Mouse (Mus musculus) embryonic facial prominence, embryonic 15.5 days (tissue): Measurements from ENCODE around the gene 4921524J17Rik. TPM values are rescaled to one million over a fixed set of nuclear protein-coding genes. Genes with fewer than 3 reads are reported as not detected.

Source experiments
- ATAC-seq: fragments of 200-750 bp; cut with Nextera tagmentation; 2 replicates; pipeline ENCODE4 v1.8.0; 2017; ENCODE audit warnings: low read depth, moderate TSS enrichment; ENCODE audit not compliant: insufficient number of reproducible peaks, low FRiP score, low TSS enrichment
- H3K27ac ChIP-seq: fragments of 300-500 bp; sonication (generic); replicated peaks from 2 replicates; pipeline ENCODE4 v1.5.1; 2015; ENCODE audit warnings: mild to moderate bottlenecking, inconsistent platforms
- H3K27me3 ChIP-seq: fragments of 300-500 bp; sonication (generic); 2 replicates; pipeline ENCODE4 v1.6.1; 2015; ENCODE audit warnings: inconsistent platforms
- H3K36me3 ChIP-seq: fragments of 300-500 bp; sonication (generic); 2 replicates; pipeline ENCODE4 v1.6.1; 2015; ENCODE audit warnings: mild to moderate bottlenecking, inconsistent platforms
- H3K4me1 ChIP-seq: fragments of 300-500 bp; sonication (generic); 2 replicates; pipeline ENCODE4 v1.6.1; 2015; ENCODE audit warnings: inconsistent platforms
- H3K4me2 ChIP-seq: fragments of 300-500 bp; sonication (generic); replicated peaks from 2 replicates; pipeline ENCODE4 v1.6.1; 2015; ENCODE audit warnings: mild to moderate bottlenecking, inconsistent platforms
- H3K4me3 ChIP-seq: fragments of 300-500 bp; sonication (generic); replicated peaks from 2 replicates; pipeline ENCODE4 v1.5.1; 2015; ENCODE audit warnings: mild to moderate bottlenecking, inconsistent platforms
- H3K9ac ChIP-seq: fragments of 300-500 bp; sonication (generic); 2 replicates; pipeline ENCODE4 v1.6.1; 2015; ENCODE audit warnings: inconsistent platforms
- H3K9me3 ChIP-seq: fragments of 300-500 bp; sonication (generic); replicated peaks from 2 replicates; pipeline ENCODE4 v1.6.1; 2016; ENCODE audit warnings: inconsistent platforms
- WGBS: fragments of 180-500 bp; shearing (Covaris S2); methylation state at CpG from one replicate; pipeline ENCODE4 v1.1.7; 2015; 5-methylcytosine and 5-hydroxymethylcytosine counted together
- polyA plus RNA-seq: library from polyadenylated mRNA; unstranded; fragments of >200 nt; fragmentation: Nextera tagmentation; extraction: Ambion mirVana; gene quantifications from 2 replicates; pipeline ENCODE4 v1.2.1, GENCODE M21; 2015

The 4921524J17Rik gene
- polyA plus RNA-seq, 1 experiment from 2014 or later: 50.8 TPM

- WGBS: 44% methylated on average over 4 of the region's 4 CpGs
- H3K4me1 ChIP-seq: peaks cover 11% of the 10 kb centered on the region
These were observed 70.4 kb downstream of the 4921524J17Rik start for GRCm38 (mm10) chr8:85362211-85362610.

More at GRCm38 (mm10) chr8:85362211-85362610, 70.4 kb downstream of the 4921524J17Rik start:
- H3K9ac ChIP-seq: no peak overlapping the region
- no peak overlapping the region for H3K27ac ChIP-seq
- H3K4me3 ChIP-seq: no peak overlapping the region
- H3K4me2 ChIP-seq: no peak overlapping the region
- no peak for ATAC-seq
- H3K36me3 ChIP-seq: no peaks in the 10 kb centered on the region
- H3K27me3 ChIP-seq: no peaks in the 10 kb centered on the region
- H3K9me3 ChIP-seq: no peaks in the 10 kb centered on the region

Other genes with a start within 250 kb of the 4921524J17Rik start
- gene Olfr371, start 206.8 kb downstream of the 4921524J17Rik start, polyA plus RNA-seq: not detected in 2 replicates
- 85.7 and 89.4 TPM in 2 replicates for gene Orc6, start 133.2 kb downstream of the 4921524J17Rik start, polyA plus RNA-seq
- 120 and 128 TPM in 2 replicates for gene Vps35, start 133.0 kb downstream of the 4921524J17Rik start, polyA plus RNA-seq
- gene Mylk3, start 46.5 kb downstream of the 4921524J17Rik start, polyA plus RNA-seq: 4.0 and 4.4 TPM in 2 replicates
- 32.2 and 34.2 TPM in 2 replicates for gene Gpt2, start 59.7 kb upstream of the 4921524J17Rik start, polyA plus RNA-seq
- gene Dnaja2, start 122.5 kb upstream of the 4921524J17Rik start, polyA plus RNA-seq: 136 and 146 TPM in 2 replicates